Mouse (Mus musculus) kidney, postnatal 0 days (tissue): ENCODE data around the gene Zfp385a. TPM values are rescaled to one million over a fixed set of nuclear protein-coding genes. Genes with fewer than 3 reads are reported as not detected.
"Not testable (repeated sequence)": the region's sequence is repeated elsewhere in the genome, so short reads cannot be mapped to it uniquely, and the experiment has no call there.

Experiments
- ATAC-seq: fragments of 200-750 bp; cut with Nextera tagmentation; replicated peaks from 2 replicates; pipeline ENCODE4 v1.8.0; 2017; ENCODE audit warnings: low read depth, moderate number of reproducible peaks, moderate TSS enrichment, moderate library complexity; ENCODE audit not compliant: low FRiP score
- DNase-seq: peaks from one replicate; pipeline ENCODE4 v3.0.0-alpha.2; 2016; ENCODE audit warnings: low spot score
- H3K27ac ChIP-seq: fragments of 300-500 bp; sonication (generic); 2 replicates; pipeline ENCODE4 v1.5.1; 2014; ENCODE audit warnings: mild to moderate bottlenecking
- H3K27me3 ChIP-seq: fragments of 300-500 bp; sonication (generic); 2 replicates; pipeline ENCODE4 v1.6.1; 2014; ENCODE audit warnings: low read length, mixed read lengths; ENCODE audit not compliant: insufficient read depth
- H3K36me3 ChIP-seq: fragments of 300-500 bp; sonication (generic); 2 replicates; pipeline ENCODE4 v1.6.1; 2014; ENCODE audit warnings: low read length, mixed read lengths; ENCODE audit not compliant: insufficient read depth
- H3K4me1 ChIP-seq: fragments of 300-500 bp; sonication (generic); replicated peaks from 2 replicates; pipeline ENCODE4 v1.6.1; 2014; ENCODE audit warnings: antibody characterized with exemption, low read length, mixed read lengths; ENCODE audit not compliant: insufficient read depth
- H3K4me2 ChIP-seq: fragments of 300-500 bp; sonication (generic); 2 replicates; pipeline ENCODE4 v1.6.1; 2014; ENCODE audit warnings: mild to moderate bottlenecking, low read length, moderate library complexity, mixed read lengths
- H3K4me3 ChIP-seq: fragments of 300-500 bp; sonication (generic); replicated peaks from 2 replicates; pipeline ENCODE4 v1.5.1; 2014; ENCODE audit warnings: low read depth, low read length
- H3K9ac ChIP-seq: fragments of 300-500 bp; sonication (generic); 2 replicates; pipeline ENCODE4 v1.6.1; 2014; ENCODE audit warnings: low read depth, low read length
- H3K9me3 ChIP-seq: fragments of 300-500 bp; sonication (generic); replicated peaks from 2 replicates; pipeline ENCODE4 v1.6.1; 2016; ENCODE audit warnings: low read length, inconsistent platforms, mixed read lengths
- CTCF ChIP-seq: IDR thresholded peaks from 2 replicates; pipeline ENCODE4 v1.5.1; 2016; ENCODE audit warnings: antibody characterized with exemption, low read depth, mild to moderate bottlenecking, moderate library complexity
- WGBS: fragments of 180-500 bp; shearing (Covaris S2); extraction: QIAGEN DNeasy Blood & Tissue Kit; methylation state at CpG from one replicate; pipeline ENCODE4 v1.1.7; 2014; 5-methylcytosine and 5-hydroxymethylcytosine counted together
- polyA plus RNA-seq: library from polyadenylated mRNA; unstranded; fragments of >200 nt; fragmentation: Nextera tagmentation; extraction: Ambion mirVana; gene quantifications from 2 replicates; pipeline ENCODE4 v1.2.1, GENCODE M21; 2015

Gene Zfp385a
- polyA plus RNA-seq, 1 experiment from 2014 or later: 11.8 TPM

GRCm38 (mm10) chr15:103281465-103282205 is 58.3 kb downstream of the Zfp385a start:
- DNase-seq: peak; percentile 0
- 90% methylated on average over 3 of the region's 3 CpGs for WGBS
- Histone ChIP-seq H3K4me2 (no peak overlapping the region), H3K27ac (no peak overlapping the region), H3K36me3 (no peaks in the 10 kb centered on the region), H3K27me3 (no peaks in the 10 kb centered on the region), H3K9ac (no peak overlapping the region), H3K4me3 (no peak overlapping the region), H3K4me1 (0 out of 2 replicates have a peak, but pooled peaks cover 7% of the 10 kb centered on the region), H3K9me3 (no peaks in the 10 kb centered on the region)
- no peak for ATAC-seq
- TF ChIP-seq CTCF: no peak

DNA sequence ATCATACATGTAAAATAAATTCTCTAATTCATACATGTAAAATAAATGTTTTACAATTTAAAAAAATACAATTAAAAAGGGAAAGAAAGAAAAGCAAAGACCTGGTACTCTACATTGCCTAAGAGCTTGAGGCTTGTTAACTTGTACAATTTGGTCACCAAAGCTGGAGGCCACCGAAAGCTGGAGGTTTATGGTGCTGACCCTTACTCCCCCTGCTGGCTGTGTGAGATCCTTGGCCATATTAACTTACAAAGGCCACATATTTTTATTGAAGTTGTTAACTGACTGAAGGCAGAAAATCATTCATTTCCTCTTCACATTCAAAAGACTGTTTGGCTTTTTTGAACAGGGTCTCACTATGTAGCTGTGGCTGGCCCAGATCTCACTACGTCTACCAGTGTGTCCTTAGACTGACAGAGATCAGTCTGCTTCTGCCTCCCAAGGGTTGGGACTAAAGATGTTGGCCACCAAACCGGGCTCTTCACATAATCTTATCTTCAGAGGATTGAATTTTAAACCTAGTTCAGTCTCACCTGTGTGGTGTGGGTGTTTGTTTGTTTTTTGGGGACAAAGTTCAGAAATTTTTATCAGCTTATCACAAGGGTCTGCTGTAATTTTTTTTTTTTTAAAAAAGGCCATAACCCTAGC is 59.0 kb downstream of the Zfp385a start:
- no peaks in the 10 kb centered on the region for H3K36me3 ChIP-seq
- no peaks in the 10 kb centered on the region for H3K9me3 ChIP-seq
- H3K27me3 ChIP-seq: no peaks in the 10 kb centered on the region
- no peak overlapping the region for H3K9ac ChIP-seq
- H3K4me1 ChIP-seq: 0 out of 2 replicates have a peak, but pooled peaks cover 7% of the 10 kb centered on the region
- no peak overlapping the region for H3K4me3 ChIP-seq
- no peak; the same call in 1 of the 2 replicates for ATAC-seq
- 54% methylated on average over 3 of the region's 3 CpGs for WGBS
- peak; percentile 89 for DNase-seq
- TF ChIP-seq CTCF: peak; percentile 80
- no peak overlapping the region for H3K27ac ChIP-seq
- H3K4me2 ChIP-seq: no peak overlapping the region

DNA sequence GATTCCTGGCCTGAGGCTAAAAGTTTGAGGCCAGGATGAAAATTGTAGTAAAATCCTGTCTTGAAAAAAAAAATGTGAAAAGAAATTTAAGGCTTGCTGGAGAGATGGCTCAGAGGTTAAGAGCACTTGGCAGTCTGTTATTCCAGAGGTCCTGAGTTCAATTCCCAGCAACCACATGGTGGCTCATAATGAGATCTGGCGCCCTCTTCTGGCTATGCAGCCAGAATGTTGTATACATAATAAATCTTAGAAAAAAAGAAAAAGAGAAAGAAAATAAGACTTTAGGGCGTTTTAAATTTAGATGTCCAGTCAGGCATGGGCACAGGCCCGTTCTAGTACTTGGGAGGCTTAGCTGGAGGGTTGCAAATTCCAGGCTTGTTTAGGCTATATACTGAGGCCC is 60.1 kb downstream of the Zfp385a start:
- no peak for ATAC-seq
- H3K4me1 ChIP-seq: 0 out of 2 replicates have a peak, but pooled peaks cover 7% of the 10 kb centered on the region
- TF ChIP-seq CTCF: peak; percentile 65
- H3K36me3 ChIP-seq: no peaks in the 10 kb centered on the region
- no peak overlapping the region for H3K4me3 ChIP-seq
- WGBS: 44% methylated on average over 3 of the region's 3 CpGs
- DNase-seq: peak; percentile 70
- no peaks in the 10 kb centered on the region for H3K27me3 ChIP-seq
- H3K9me3 ChIP-seq: no peaks in the 10 kb centered on the region
- no peak overlapping the region for H3K27ac ChIP-seq
- H3K9ac ChIP-seq: no peak overlapping the region
- H3K4me2 ChIP-seq: no peak overlapping the region

GRCm38 (mm10) chr15:103277949-103278348 is 61.9 kb downstream of the Zfp385a start:
- H3K4me1 ChIP-seq: peaks cover 14% of the 10 kb centered on the region; the same call in 1 of the 2 replicates
- H3K27ac ChIP-seq: no peak overlapping the region
- no peak overlapping the region for H3K4me2 ChIP-seq
- ATAC-seq: no peak
- no peaks in the 10 kb centered on the region for H3K36me3 ChIP-seq
- no peak for TF ChIP-seq CTCF
- WGBS: 27% methylated on average over 7 of the region's 7 CpGs
- no peak for DNase-seq
- H3K4me3 ChIP-seq: no peak overlapping the region
- H3K27me3 ChIP-seq: no peaks in the 10 kb centered on the region
- no peak overlapping the region for H3K9ac ChIP-seq
- H3K9me3 ChIP-seq: no peaks in the 10 kb centered on the region

GRCm38 (mm10) chr15:103275943-103276342 is 64.0 kb downstream of the Zfp385a start:
- H3K9me3 ChIP-seq, ATAC-seq, H3K9ac ChIP-seq, H3K27ac ChIP-seq, H3K4me3 ChIP-seq, DNase-seq, H3K27me3 ChIP-seq, H3K36me3 ChIP-seq, H3K4me2 ChIP-seq: not testable (repeated sequence)
- 91% methylated on average over 3 of the region's 3 CpGs for WGBS
- peaks cover 14% of the 10 kb centered on the region; the same call in 1 of the 2 replicates for H3K4me1 ChIP-seq

DNA sequence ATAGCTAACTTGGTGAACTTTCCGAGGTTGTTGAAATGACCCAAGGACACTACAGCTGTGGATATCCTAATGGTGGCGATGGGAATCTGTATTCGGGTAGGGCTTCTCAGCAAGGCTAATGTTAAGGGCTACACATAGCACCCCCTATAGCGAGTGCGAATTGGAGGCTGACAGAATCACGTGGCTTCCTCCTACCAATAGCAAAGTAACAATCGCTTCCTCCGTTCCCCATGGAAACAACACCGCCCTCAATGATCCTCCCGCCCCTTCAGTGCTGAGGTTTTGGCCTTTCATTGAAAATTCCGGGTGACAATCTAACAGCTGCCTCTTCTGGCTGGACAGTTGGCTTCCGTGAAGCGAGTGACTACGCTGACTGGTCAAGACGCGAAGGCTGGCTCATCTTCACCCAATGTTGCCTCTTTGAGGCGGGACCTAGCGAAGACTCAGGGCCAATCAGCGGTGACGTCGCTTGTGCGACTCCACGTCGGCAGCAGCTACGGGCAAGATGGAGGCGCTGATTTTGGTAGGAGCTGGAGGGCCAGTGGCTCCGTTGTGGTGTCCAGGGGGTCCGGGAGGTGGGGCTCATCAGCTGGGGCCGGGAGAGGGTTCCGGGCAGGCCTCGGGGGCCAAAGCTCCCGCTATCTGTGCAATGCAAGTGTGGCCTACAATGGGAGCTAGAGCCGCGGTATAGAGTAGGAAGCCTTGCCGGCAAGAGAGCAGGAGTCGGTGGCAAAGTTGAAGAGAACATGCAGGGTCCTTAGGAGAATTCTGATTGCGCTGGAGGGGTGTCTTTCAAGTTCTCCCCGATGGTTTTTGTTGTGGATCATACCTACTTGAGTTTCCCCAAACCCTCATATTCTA is 67.2 kb downstream of the Zfp385a start, which contains the start of gene Copz1:
Gene Copz1 (plus strand): TSS at position 296 of the 861 bp plus-strand sequence.
- peak within 1 kb of the TSS; percentile 73 for H3K4me2 ChIP-seq
- peaks cover 8% of the 10 kb centered on the region; the same call in 1 of the 2 replicates for H3K4me1 ChIP-seq
- peak within 1 kb of the TSS; percentile 95 for H3K4me3 ChIP-seq
- peak; percentile 46; the same call in 1 of the 2 replicates for TF ChIP-seq CTCF
- H3K9ac ChIP-seq: peak within 1 kb of the TSS; percentile 96
- H3K36me3 ChIP-seq: no peaks in the 10 kb centered on the region
- WGBS: under 1% methylated on average over 38 of the region's 38 CpGs
- H3K27ac ChIP-seq: peak within 1 kb of the TSS; percentile 61; the same call in 1 of the 2 replicates
- DNase-seq (peak; percentile 100), ATAC-seq (peak; percentile 99)
- H3K27me3 ChIP-seq: no peaks in the 10 kb centered on the region
- H3K9me3 ChIP-seq: no peaks in the 10 kb centered on the region
